Mouse (Mus musculus) stomach, postnatal 0 days (tissue): ENCODE measurements at regions not wholly inside any gene's neighbourhood (a gene's known extent, or its start where the extent isn't known, plus 50 kb on each side); places are given as distances from the start of the nearest gene placed in this dataset.

Experiments used
- CTCF ChIP-seq: IDR thresholded peaks from 2 replicates; pipeline ENCODE4 v1.5.1; 2016; ENCODE audit warnings: antibody characterized with exemption, low read depth, mild to moderate bottlenecking, moderate library complexity
- EP300 ChIP-seq: optimal IDR thresholded peaks from 2 replicates; pipeline ENCODE3; 2016; ENCODE audit warnings: antibody characterized with exemption

DNA sequence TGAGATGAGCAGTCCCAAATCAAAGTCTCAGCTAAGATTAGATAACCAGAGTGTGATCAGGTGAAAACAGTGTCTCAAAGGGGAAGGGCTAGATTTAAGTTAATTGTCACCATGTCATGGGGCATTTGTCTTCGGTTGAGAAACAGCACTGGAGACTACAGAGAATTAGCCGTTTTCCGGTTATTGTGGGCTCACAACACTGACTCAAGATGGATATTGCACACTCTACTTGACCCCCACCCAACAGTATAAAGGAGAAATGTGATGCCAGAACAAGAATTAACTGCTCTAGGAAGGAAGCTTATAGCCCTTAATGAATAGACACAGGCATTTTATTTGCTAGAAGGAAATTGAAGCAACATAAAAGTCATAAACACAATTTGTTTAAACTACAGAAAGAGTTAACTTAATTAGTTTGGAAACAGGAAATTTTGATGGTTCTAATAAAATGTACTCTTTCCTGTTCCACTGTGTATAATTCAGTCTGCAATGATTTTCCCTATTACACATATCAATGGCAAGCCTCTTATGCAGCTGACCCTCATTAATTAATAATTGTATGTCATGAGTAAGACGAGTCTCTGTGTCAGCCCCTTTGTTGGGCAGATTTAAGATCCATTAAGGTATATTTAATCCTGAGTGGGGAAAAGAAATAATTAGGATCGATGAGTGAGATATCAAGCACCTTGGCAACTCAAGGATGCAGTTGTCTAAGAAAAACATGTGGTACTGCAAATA is 277.4 kb upstream of the Tmeff2 start:
- no peak for TF ChIP-seq CTCF
- TF ChIP-seq EP300 = no peak
